Mouse (Mus musculus) embryonic fibroblast, embryonic 13.5 days (primary cell): Measurements from ENCODE around the gene Hunk.

Experiments
- CTCF ChIP-seq: IDR thresholded peaks from 2 replicates; pipeline ENCODE4 v1.5.1; 2011; ENCODE audit warnings: mild to moderate bottlenecking, control low read depth, low read length, moderate library complexity, borderline replicate concordance; ENCODE audit not compliant: insufficient read depth
- POLR2A ChIP-seq: IDR thresholded peaks from 2 replicates; pipeline ENCODE4 v1.6.1; 2011; ENCODE audit warnings: low read depth, mild to moderate bottlenecking, control low read depth, low read length, moderate library complexity

GRCm38 (mm10) chr16:90496930-90497329 is 111.1 kb downstream of the Hunk start:
- TF ChIP-seq CTCF (no peak), POLR2A (no peak)
